Mouse (Mus musculus) E14TG2a.4 (cell line): ENCODE measurements around the gene Tdrd12.

Experiments
- CTCF ChIP-seq: conservative IDR thresholded peaks from 2 replicates; pipeline ENCODE4 v1.5.1; 2014; ENCODE audit warnings: low read length
- NANOG ChIP-seq: IDR thresholded peaks from 2 replicates; pipeline ENCODE4 v1.6.1; 2014; ENCODE audit warnings: borderline replicate concordance, low read length, mixed read lengths
- POU5F1 ChIP-seq: IDR thresholded peaks from 2 replicates; pipeline ENCODE4 v1.6.1; 2014; ENCODE audit warnings: low read length, borderline replicate concordance

- TF ChIP-seq CTCF (no peak), POU5F1 (no peak), NANOG (no peak)
These were observed 90.0 kb downstream of the Tdrd12 start for GRCm38 (mm10) chr7:35447501-35447900.
